Mouse (Mus musculus): ENCODE measurements around the gene Tspan33.
A peak's percentile ranks its signal among the peaks of the same experiment; 100 is the strongest.
"Not testable (repeated sequence)": the region's sequence is repeated elsewhere in the genome, so short reads cannot be mapped to it uniquely, and the experiment has no call there.

Gene Tspan33

GRCm38 (mm10) chr6:29693953-29694352 lies at the start of gene Tspan33:
TSS of gene Tspan33 (plus strand) at chr6:29694222.
- peak; percentile 91 to 94 for DNase-seq (ENCODE audit: low spot score in 2 of 2)

GRCm38 (mm10) chr6:29649494-29650169 lies 44.4 kb upstream of the Tspan33 start:
- DNase-seq (ENCODE audit: low spot score in 2 of 2) = peak; percentile 73 to 77

- DNase-seq (ENCODE audit: low spot score in 2 of 2) = no peak
Measured at GRCm38 (mm10) chr6:29650170-29650549, 43.9 kb upstream of the Tspan33 start.

- DNase-seq (ENCODE audit: low spot score in 2 of 2) = no peak
Measured at GRCm38 (mm10) chr6:29653271-29653670, 40.8 kb upstream of the Tspan33 start.

- DNase-seq (ENCODE audit: low spot score in 2 of 2) = no peak
Measured at GRCm38 (mm10) chr6:29658626-29659475, 35.2 kb upstream of the Tspan33 start.

- no peak for DNase-seq (ENCODE audit: low spot score in 2 of 2)
Measured at GRCm38 (mm10) chr6:29659964-29660363, 34.1 kb upstream of the Tspan33 start.

- DNase-seq (ENCODE audit: low spot score in 2 of 2) = no peak
Measured at GRCm38 (mm10) chr6:29660662-29661307, 33.2 kb upstream of the Tspan33 start.

GRCm38 (mm10) chr6:29667266-29667665 lies 26.8 kb upstream of the Tspan33 start:
- DNase-seq (ENCODE audit: low spot score in 2 of 2) = no peak

- DNase-seq (ENCODE audit: low spot score in 2 of 2) = no peak
Measured at GRCm38 (mm10) chr6:29671741-29672140, 22.3 kb upstream of the Tspan33 start.

GRCm38 (mm10) chr6:29672563-29673411 lies 21.2 kb upstream of the Tspan33 start:
- peak; percentile 36 to 56 for DNase-seq (ENCODE audit: low spot score in 2 of 2)

- DNase-seq (ENCODE audit: low spot score in 2 of 2) = no peak
Measured at GRCm38 (mm10) chr6:29673739-29674138, 20.3 kb upstream of the Tspan33 start.

GRCm38 (mm10) chr6:29679947-29680550 lies 14.0 kb upstream of the Tspan33 start:
- not testable (repeated sequence) for DNase-seq (ENCODE audit: low spot score in 2 of 2)

- no peak for DNase-seq (ENCODE audit: low spot score in 2 of 2)
Measured at GRCm38 (mm10) chr6:29681853-29682252, 12.2 kb upstream of the Tspan33 start.

GRCm38 (mm10) chr6:29684686-29685085 lies 9.3 kb upstream of the Tspan33 start:
- DNase-seq (ENCODE audit: low spot score in 2 of 2) = no peak

GRCm38 (mm10) chr6:29685952-29686351 lies 8.1 kb upstream of the Tspan33 start:
- no peak for DNase-seq (ENCODE audit: low spot score in 2 of 2)

- DNase-seq (ENCODE audit: low spot score in 2 of 2) = no peak
Measured at GRCm38 (mm10) chr6:29689458-29689857, 4.6 kb upstream of the Tspan33 start.

- DNase-seq (ENCODE audit: low spot score in 2 of 2) = no peak
Measured at GRCm38 (mm10) chr6:29694375-29695289, 610 bp downstream of the Tspan33 start.

- DNase-seq (ENCODE audit: low spot score in 2 of 2) = no peak
Measured at GRCm38 (mm10) chr6:29695290-29695674, 1.3 kb downstream of the Tspan33 start.

GRCm38 (mm10) chr6:29695975-29696374 lies 2.0 kb downstream of the Tspan33 start:
- DNase-seq (ENCODE audit: low spot score in 2 of 2) = no peak

- DNase-seq (ENCODE audit: low spot score in 2 of 2) = no peak
Measured at GRCm38 (mm10) chr6:29697139-29697538, 3.1 kb downstream of the Tspan33 start.
